Mouse (Mus musculus): ENCODE results near the gene Supt3.

The Supt3 gene

GRCm38 (mm10) chr17:44967186-44967585 lies 190.2 kb downstream of the Supt3 start:
- DNase-seq (ENCODE audit: low spot score) = no peak

GRCm38 (mm10) chr17:44970255-44970654 lies 193.3 kb downstream of the Supt3 start:
- DNase-seq (ENCODE audit: low spot score) = no peak

GRCm38 (mm10) chr17:44973489-44973888 lies 196.5 kb downstream of the Supt3 start:
- peak; percentile 2 for DNase-seq (ENCODE audit: low spot score)

- no peak for DNase-seq (ENCODE audit: low spot score)
These were observed 200.7 kb downstream of the Supt3 start for GRCm38 (mm10) chr17:44977690-44978089.

- DNase-seq (ENCODE audit: low spot score) = no peak
These were observed 211.0 kb downstream of the Supt3 start for GRCm38 (mm10) chr17:44987964-44988363.

- no peak for DNase-seq (ENCODE audit: low spot score)
These were observed 226.4 kb downstream of the Supt3 start for GRCm38 (mm10) chr17:45003311-45003710.

- DNase-seq (ENCODE audit: low spot score) = no peak
These were observed 227.7 kb downstream of the Supt3 start for GRCm38 (mm10) chr17:45004477-45005170.

GRCm38 (mm10) chr17:45007461-45007860 lies 230.5 kb downstream of the Supt3 start:
- DNase-seq (ENCODE audit: low spot score) = no peak

GRCm38 (mm10) chr17:45008663-45009062 lies 231.7 kb downstream of the Supt3 start:
- DNase-seq (ENCODE audit: low spot score) = no peak

GRCm38 (mm10) chr17:45010409-45010808 lies 233.5 kb downstream of the Supt3 start:
- no peak for DNase-seq (ENCODE audit: low spot score)

- DNase-seq (ENCODE audit: low spot score) = no peak
These were observed 239.8 kb downstream of the Supt3 start for GRCm38 (mm10) chr17:45016746-45017145.

- DNase-seq (ENCODE audit: low spot score) = no peak
These were observed 243.4 kb downstream of the Supt3 start for GRCm38 (mm10) chr17:45020155-45020930.

GRCm38 (mm10) chr17:45028441-45028840 lies 251.5 kb downstream of the Supt3 start:
- no peak for DNase-seq (ENCODE audit: low spot score)

- DNase-seq (ENCODE audit: low spot score) = no peak
These were observed 252.2 kb downstream of the Supt3 start for GRCm38 (mm10) chr17:45029106-45029505.

- DNase-seq (ENCODE audit: low spot score) = no peak
These were observed 255.3 kb downstream of the Supt3 start for GRCm38 (mm10) chr17:45032209-45032608.

GRCm38 (mm10) chr17:45033617-45034016 lies 256.7 kb downstream of the Supt3 start:
- DNase-seq (ENCODE audit: low spot score) = no peak

- DNase-seq (ENCODE audit: low spot score) = no peak
These were observed 264.1 kb downstream of the Supt3 start for GRCm38 (mm10) chr17:45041084-45041483.

GRCm38 (mm10) chr17:45045804-45046203 lies 268.9 kb downstream of the Supt3 start:
- peak; percentile 27 for DNase-seq (ENCODE audit: low spot score)

- DNase-seq (ENCODE audit: low spot score) = no peak
These were observed 269.6 kb downstream of the Supt3 start for GRCm38 (mm10) chr17:45046583-45046982.

GRCm38 (mm10) chr17:45047236-45047635 lies 270.3 kb downstream of the Supt3 start:
- DNase-seq (ENCODE audit: low spot score) = no peak

GRCm38 (mm10) chr17:45051971-45052370 lies 275.0 kb downstream of the Supt3 start:
- no peak for DNase-seq (ENCODE audit: low spot score)

GRCm38 (mm10) chr17:45053371-45053770 lies 276.4 kb downstream of the Supt3 start:
- no peak for DNase-seq (ENCODE audit: low spot score)

- no peak for DNase-seq (ENCODE audit: low spot score)
These were observed 277.6 kb downstream of the Supt3 start for GRCm38 (mm10) chr17:45054526-45054925.

Measured in c-Kit-positive CD71-positive TER-119-positive erythroid progenitor cells, embryonic 14.5 days (primary cell).